Mouse (Mus musculus) embryonic facial prominence, embryonic 12.5 days (tissue): ENCODE results near the gene Ptpn1. TPM values are rescaled to one million over a fixed set of nuclear protein-coding genes. Genes with fewer than 3 reads are reported as not detected.
A peak's percentile ranks its signal among the peaks of the same experiment; 100 is the strongest.

ENCODE experiments used
- ATAC-seq: fragments of 200-750 bp; cut with Nextera tagmentation; 2 replicates; pipeline ENCODE4 v1.8.0; 2017; ENCODE audit not compliant: insufficient number of reproducible peaks, insufficient read depth, low FRiP score, low TSS enrichment
- H3K27ac ChIP-seq: fragments of 300-500 bp; sonication (generic); 2 replicates; pipeline ENCODE4 v1.5.1; 2016; ENCODE audit warnings: mild to moderate bottlenecking
- H3K27me3 ChIP-seq: fragments of 300-500 bp; sonication (generic); 2 replicates; pipeline ENCODE4 v1.6.1; 2016; ENCODE audit warnings: mild to moderate bottlenecking, moderate library complexity
- H3K36me3 ChIP-seq: fragments of 300-500 bp; sonication (generic); 2 replicates; pipeline ENCODE4 v1.6.1; 2016; ENCODE audit warnings: mild to moderate bottlenecking
- H3K4me1 ChIP-seq: fragments of 300-500 bp; sonication (generic); 2 replicates; pipeline ENCODE4 v1.6.1; 2016
- H3K4me2 ChIP-seq: fragments of 300-500 bp; sonication (generic); replicated peaks from 2 replicates; pipeline ENCODE4 v1.6.1; 2016; ENCODE audit warnings: mild to moderate bottlenecking, moderate library complexity
- H3K4me3 ChIP-seq: fragments of 300-500 bp; sonication (generic); 2 replicates; pipeline ENCODE4 v1.5.1; 2016; ENCODE audit warnings: mild to moderate bottlenecking
- H3K9ac ChIP-seq: fragments of 300-500 bp; sonication (generic); 2 replicates; pipeline ENCODE4 v1.6.1; 2016; ENCODE audit warnings: mild to moderate bottlenecking, moderate library complexity
- H3K9me3 ChIP-seq: fragments of 300-500 bp; sonication (generic); 2 replicates; pipeline ENCODE4 v1.6.1; 2016; ENCODE audit warnings: mild to moderate bottlenecking, moderate library complexity
- WGBS: fragments of 180-500 bp; shearing (Covaris S2); methylation state at CpG from one replicate; pipeline ENCODE4 v1.1.7; 2016; 5-methylcytosine and 5-hydroxymethylcytosine counted together
- polyA plus RNA-seq: library from polyadenylated mRNA; unstranded; fragments of >200 nt; fragmentation: Nextera tagmentation; extraction: Ambion mirVana; gene quantifications from 2 replicates; pipeline ENCODE4 v1.2.1, GENCODE M21; 2016

Gene Ptpn1
- polyA plus RNA-seq, 1 experiment from 2014 or later = 60.8 TPM

GRCm38 (mm10) chr2:167980391-167980790 is 48.5 kb downstream of the Ptpn1 start:
- no peak overlapping the region for H3K9ac ChIP-seq
- no peaks in the 10 kb centered on the region for H3K4me1 ChIP-seq
- no peaks in the 10 kb centered on the region for H3K9me3 ChIP-seq
- H3K36me3 ChIP-seq = peaks cover 35% of the 10 kb centered on the region
- H3K27me3 ChIP-seq = no peaks in the 10 kb centered on the region
- WGBS = 81% methylated on average over 10 of the region's 10 CpGs
- H3K27ac ChIP-seq = no peak overlapping the region
- no peak overlapping the region for H3K4me2 ChIP-seq
- H3K4me3 ChIP-seq = no peak overlapping the region
- ATAC-seq = no peak

GRCm38 (mm10) chr2:167982646-167983045 is 50.8 kb downstream of the Ptpn1 start:
- Histone ChIP-seq H3K4me2 (no peak overlapping the region), H3K27ac (no peak overlapping the region), H3K4me1 (peaks cover 9% of the 10 kb centered on the region; the same call in 1 of the 2 replicates), H3K9ac (no peak overlapping the region), H3K27me3 (no peaks in the 10 kb centered on the region), H3K36me3 (peaks cover 13% of the 10 kb centered on the region), H3K4me3 (no peak overlapping the region), H3K9me3 (no peaks in the 10 kb centered on the region)
- WGBS = 57% methylated on average over 9 of the region's 9 CpGs
- ATAC-seq = no peak

GRCm38 (mm10) chr2:167984371-167984770 is 52.5 kb downstream of the Ptpn1 start:
- H3K4me3 ChIP-seq = no peak overlapping the region
- peaks cover 17% of the 10 kb centered on the region; the same call in 1 of the 2 replicates for H3K4me1 ChIP-seq
- no peak for ATAC-seq
- WGBS = 84% methylated on average over 5 of the region's 5 CpGs
- H3K27ac ChIP-seq = no peak overlapping the region
- no peak overlapping the region for H3K4me2 ChIP-seq
- H3K36me3 ChIP-seq = no peaks in the 10 kb centered on the region
- no peaks in the 10 kb centered on the region for H3K9me3 ChIP-seq
- H3K9ac ChIP-seq = no peak overlapping the region
- no peaks in the 10 kb centered on the region for H3K27me3 ChIP-seq

GRCm38 (mm10) chr2:167984946-167985345 is 53.1 kb downstream of the Ptpn1 start:
- H3K36me3 ChIP-seq = no peaks in the 10 kb centered on the region
- H3K27me3 ChIP-seq = no peaks in the 10 kb centered on the region
- H3K4me3 ChIP-seq = no peak overlapping the region
- H3K4me1 ChIP-seq = peaks cover 21% of the 10 kb centered on the region; the same call in 1 of the 2 replicates
- no peaks in the 10 kb centered on the region for H3K9me3 ChIP-seq
- 46% methylated on average over 3 of the region's 3 CpGs for WGBS
- no peak overlapping the region for H3K9ac ChIP-seq
- no peak overlapping the region for H3K27ac ChIP-seq
- no peak overlapping the region for H3K4me2 ChIP-seq
- ATAC-seq = no peak

GRCm38 (mm10) chr2:167986762-167987161 is 54.9 kb downstream of the Ptpn1 start:
- H3K4me2 ChIP-seq = no peak overlapping the region
- no peak overlapping the region for H3K27ac ChIP-seq
- no peaks in the 10 kb centered on the region for H3K27me3 ChIP-seq
- H3K9me3 ChIP-seq = no peaks in the 10 kb centered on the region
- H3K4me3 ChIP-seq = no peak overlapping the region
- peaks cover 21% of the 10 kb centered on the region; the same call in 1 of the 2 replicates for H3K4me1 ChIP-seq
- no peak for ATAC-seq
- WGBS = 24% methylated on average over 7 of the region's 7 CpGs
- H3K36me3 ChIP-seq = no peaks in the 10 kb centered on the region
- H3K9ac ChIP-seq = no peak overlapping the region

- no peaks in the 10 kb centered on the region for H3K27me3 ChIP-seq
- no peak overlapping the region for H3K4me2 ChIP-seq
- H3K36me3 ChIP-seq = no peaks in the 10 kb centered on the region
- no peaks in the 10 kb centered on the region for H3K9me3 ChIP-seq
- H3K27ac ChIP-seq = no peak overlapping the region
- no peak overlapping the region for H3K4me3 ChIP-seq
- 49% methylated on average over 12 of the region's 12 CpGs for WGBS
- peaks cover 21% of the 10 kb centered on the region; the same call in 1 of the 2 replicates for H3K4me1 ChIP-seq
- no peak for ATAC-seq
- peak overlapping the region; percentile 7; the same call in 1 of the 2 replicates for H3K9ac ChIP-seq
Measured at GRCm38 (mm10) chr2:167987640-167988039, 55.8 kb downstream of the Ptpn1 start.

GRCm38 (mm10) chr2:167989310-167989709 is 57.5 kb downstream of the Ptpn1 start:
- H3K9me3 ChIP-seq = no peaks in the 10 kb centered on the region
- H3K4me2 ChIP-seq = no peak overlapping the region
- peaks cover 21% of the 10 kb centered on the region; the same call in 1 of the 2 replicates for H3K4me1 ChIP-seq
- H3K27ac ChIP-seq = no peak overlapping the region
- H3K9ac ChIP-seq = no peak overlapping the region
- no peak overlapping the region for H3K4me3 ChIP-seq
- ATAC-seq = no peak
- H3K27me3 ChIP-seq = no peaks in the 10 kb centered on the region
- WGBS = 68% methylated on average over 14 of the region's 14 CpGs
- no peaks in the 10 kb centered on the region for H3K36me3 ChIP-seq

GRCm38 (mm10) chr2:167993260-167993659 is 61.4 kb downstream of the Ptpn1 start:
- no peaks in the 10 kb centered on the region for H3K36me3 ChIP-seq
- no peak overlapping the region for H3K4me2 ChIP-seq
- 56% methylated on average over 13 of the region's 13 CpGs for WGBS
- H3K4me1 ChIP-seq = 0 out of 2 replicates have a peak, but pooled peaks cover 8% of the 10 kb centered on the region
- no peak overlapping the region for H3K9ac ChIP-seq
- H3K27ac ChIP-seq = no peak overlapping the region
- H3K9me3 ChIP-seq = no peaks in the 10 kb centered on the region
- ATAC-seq = no peak
- H3K27me3 ChIP-seq = no peaks in the 10 kb centered on the region
- no peak overlapping the region for H3K4me3 ChIP-seq

GRCm38 (mm10) chr2:167995870-167996635 is 64.2 kb downstream of the Ptpn1 start:
- no peaks in the 10 kb centered on the region for H3K27me3 ChIP-seq
- no peak for ATAC-seq
- H3K36me3 ChIP-seq = no peaks in the 10 kb centered on the region
- no peak overlapping the region for H3K4me2 ChIP-seq
- H3K4me1 ChIP-seq = no peaks in the 10 kb centered on the region
- H3K9ac ChIP-seq = no peak overlapping the region
- no peak overlapping the region for H3K27ac ChIP-seq
- peaks cover 4% of the 10 kb centered on the region; the same call in 1 of the 2 replicates for H3K9me3 ChIP-seq
- 57% methylated on average over 19 of the region's 19 CpGs for WGBS
- no peak overlapping the region for H3K4me3 ChIP-seq

GRCm38 (mm10) chr2:167996672-167997215 is 64.9 kb downstream of the Ptpn1 start:
- ATAC-seq = no peak

GRCm38 (mm10) chr2:167997562-167997961 is 65.7 kb downstream of the Ptpn1 start:
- H3K4me1 ChIP-seq = no peaks in the 10 kb centered on the region
- no peak overlapping the region for H3K9ac ChIP-seq
- H3K27ac ChIP-seq = no peak overlapping the region
- no peaks in the 10 kb centered on the region for H3K36me3 ChIP-seq
- no peak for ATAC-seq
- no peak overlapping the region for H3K4me3 ChIP-seq
- peaks cover 4% of the 10 kb centered on the region; the same call in 1 of the 2 replicates for H3K9me3 ChIP-seq
- 62% methylated on average over 3 of the region's 3 CpGs for WGBS
- H3K4me2 ChIP-seq = no peak overlapping the region
- H3K27me3 ChIP-seq = no peaks in the 10 kb centered on the region

More at GRCm38 (mm10) chr2:167996672-167997215, 64.9 kb downstream of the Ptpn1 start:
- no peak overlapping the region for H3K9ac ChIP-seq
- no peak overlapping the region for H3K27ac ChIP-seq
- 50% methylated on average over 8 of the region's 8 CpGs for WGBS
- H3K27me3 ChIP-seq = no peaks in the 10 kb centered on the region
- peaks cover 4% of the 10 kb centered on the region; the same call in 1 of the 2 replicates for H3K9me3 ChIP-seq
- no peaks in the 10 kb centered on the region for H3K4me1 ChIP-seq
- H3K36me3 ChIP-seq = no peaks in the 10 kb centered on the region
- no peak overlapping the region for H3K4me2 ChIP-seq
- no peak overlapping the region for H3K4me3 ChIP-seq
